Mouse (Mus musculus): ENCODE measurements around the gene Aco2. TPM values are rescaled to one million over a fixed set of nuclear protein-coding genes. Genes with fewer than 3 reads are reported as not detected.

Aco2 gene
- polyA plus RNA-seq, 1 experiment from 2014 or later, result 200 TPM

DNA sequence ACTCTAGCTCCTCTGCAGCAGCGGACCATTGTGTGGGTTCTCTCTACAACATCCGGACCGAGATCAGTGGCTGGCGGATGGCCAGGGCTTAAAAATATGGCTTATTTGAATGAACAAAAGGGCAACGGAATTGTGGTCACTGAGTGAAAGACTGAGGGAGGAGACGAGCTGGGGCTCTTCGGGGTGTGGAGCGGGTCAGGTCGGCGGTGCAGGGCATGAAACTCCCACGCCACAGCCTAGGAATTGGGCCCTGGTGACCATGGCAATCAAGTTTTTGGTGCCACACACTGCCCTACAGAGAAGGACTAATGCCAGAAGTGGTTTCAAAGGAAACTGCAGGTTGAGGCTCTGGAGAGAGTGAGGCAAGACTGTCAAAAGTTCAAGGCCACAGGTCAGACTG lies 56.2 kb downstream of the Aco2 start:
- Histone ChIP-seq H3K4me2 (ENCODE audit: low read depth) (no peak overlapping the region), H3K9me3 (ENCODE audit: control insufficient read depth, low read length) (no peaks in the 10 kb centered on the region), H3K4me1 (ENCODE audit: control insufficient read depth, insufficient read depth, low read length) (peaks cover 3% of the 10 kb centered on the region), H3K27me3 (ENCODE audit: control insufficient read depth, insufficient read depth, low read length) (no peaks in the 10 kb centered on the region), H3K9ac (ENCODE audit: low read length) (no peak overlapping the region), H3K27ac (ENCODE audit: low read depth, low read length) (no peak overlapping the region), H3K4me3 (ENCODE audit: low read depth, low read length) (no peak overlapping the region), H3K36me3 (ENCODE audit: control insufficient read depth, insufficient read depth, low read length) (no peaks in the 10 kb centered on the region)
- ATAC-seq (ENCODE audit: insufficient read depth, low FRiP score, low TSS enrichment) (no peak), DNase-seq (ENCODE audit: low spot score) (no peak)
- WGBS, result 63% methylated on average over 11 of the region's 11 CpGs

- no peak overlapping the region for H3K4me3 ChIP-seq (ENCODE audit: low read depth, low read length)
- no peak for DNase-seq (ENCODE audit: low spot score)
Measured at GRCm38 (mm10) chr15:81932951-81933470, 60.9 kb downstream of the Aco2 start.

GRCm38 (mm10) chr15:81933986-81934385 lies 61.9 kb downstream of the Aco2 start:
- Histone ChIP-seq H3K36me3 (ENCODE audit: control insufficient read depth, insufficient read depth, low read length) (no peaks in the 10 kb centered on the region), H3K4me2 (ENCODE audit: low read depth) (no peak overlapping the region), H3K4me1 (ENCODE audit: control insufficient read depth, insufficient read depth, low read length) (peaks cover 12% of the 10 kb centered on the region), H3K4me3 (ENCODE audit: low read depth, low read length) (no peak overlapping the region), H3K27ac (ENCODE audit: low read depth, low read length) (no peak overlapping the region), H3K9me3 (ENCODE audit: control insufficient read depth, low read length) (no peaks in the 10 kb centered on the region), H3K9ac (ENCODE audit: low read length) (no peak overlapping the region), H3K27me3 (ENCODE audit: control insufficient read depth, insufficient read depth, low read length) (no peaks in the 10 kb centered on the region)
- DNase-seq (ENCODE audit: low spot score) (no peak), ATAC-seq (ENCODE audit: insufficient read depth, low FRiP score, low TSS enrichment) (no peak)
- WGBS, result 90% methylated on average over 1 of the region's 1 CpGs

More at GRCm38 (mm10) chr15:81932951-81933470, 60.9 kb downstream of the Aco2 start:
- Histone ChIP-seq H3K36me3 (ENCODE audit: control insufficient read depth, insufficient read depth, low read length) (no peaks in the 10 kb centered on the region), H3K4me1 (ENCODE audit: control insufficient read depth, insufficient read depth, low read length) (peaks cover 12% of the 10 kb centered on the region), H3K9ac (ENCODE audit: low read length) (peak overlapping the region; percentile 31), H3K27me3 (ENCODE audit: control insufficient read depth, insufficient read depth, low read length) (no peaks in the 10 kb centered on the region), H3K27ac (ENCODE audit: low read depth, low read length) (no peak overlapping the region), H3K9me3 (ENCODE audit: control insufficient read depth, low read length) (no peaks in the 10 kb centered on the region), H3K4me2 (ENCODE audit: low read depth) (no peak overlapping the region)
- WGBS, result 30% methylated on average over 12 of the region's 12 CpGs
- ATAC-seq (ENCODE audit: insufficient read depth, low FRiP score, low TSS enrichment), result no peak

- H3K27me3 ChIP-seq (ENCODE audit: control insufficient read depth, insufficient read depth, low read length), result no peaks in the 10 kb centered on the region
- peak overlapping the region; percentile 39 for H3K4me2 ChIP-seq (ENCODE audit: low read depth)
- DNase-seq (ENCODE audit: low spot score), result no peak
- peak overlapping the region; percentile 40 for H3K4me3 ChIP-seq (ENCODE audit: low read depth, low read length)
- H3K4me1 ChIP-seq (ENCODE audit: control insufficient read depth, insufficient read depth, low read length), result peaks cover 12% of the 10 kb centered on the region
- H3K9ac ChIP-seq (ENCODE audit: low read length), result peak overlapping the region; percentile 8
- ATAC-seq (ENCODE audit: insufficient read depth, low FRiP score, low TSS enrichment), result no peak
- H3K36me3 ChIP-seq (ENCODE audit: control insufficient read depth, insufficient read depth, low read length), result no peaks in the 10 kb centered on the region
- H3K9me3 ChIP-seq (ENCODE audit: control insufficient read depth, low read length), result no peaks in the 10 kb centered on the region
- 52% methylated on average over 6 of the region's 7 CpGs for WGBS
- no peak overlapping the region for H3K27ac ChIP-seq (ENCODE audit: low read depth, low read length)
Measured at GRCm38 (mm10) chr15:81935869-81936637, 63.9 kb downstream of the Aco2 start.

DNA sequence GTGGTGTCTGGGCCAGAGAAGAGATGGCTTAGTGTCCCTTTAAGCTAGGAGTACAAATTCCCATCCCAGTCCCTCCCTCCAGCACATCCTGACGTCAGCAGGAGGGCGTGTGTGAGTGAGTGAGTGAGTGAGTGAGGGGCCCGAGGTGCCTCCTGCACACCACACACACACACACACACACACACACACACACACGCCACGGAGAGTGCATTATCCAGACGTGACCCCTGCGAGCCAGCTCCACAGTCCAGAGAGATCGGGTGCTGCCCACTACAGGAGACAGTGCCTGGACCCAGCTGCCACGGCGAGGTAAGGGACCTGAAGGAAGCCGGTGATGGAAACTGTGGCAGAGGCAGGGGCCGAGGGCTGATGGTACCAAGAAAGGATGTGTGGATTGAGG lies 64.6 kb downstream of the Aco2 start, which contains the start of gene Csdc2:
Gene Csdc2 (plus strand): TSS at position 81 of the 400 bp plus-strand sequence.
- WGBS, result under 1% methylated on average over 12 of the region's 12 CpGs
- H3K27me3 ChIP-seq (ENCODE audit: control insufficient read depth, insufficient read depth, low read length), result no peaks in the 10 kb centered on the region
- peak within 1 kb of the TSS; percentile 23 for H3K9ac ChIP-seq (ENCODE audit: low read length)
- peaks cover 12% of the 10 kb centered on the region for H3K4me1 ChIP-seq (ENCODE audit: control insufficient read depth, insufficient read depth, low read length)
- no peaks in the 10 kb centered on the region for H3K9me3 ChIP-seq (ENCODE audit: control insufficient read depth, low read length)
- H3K36me3 ChIP-seq (ENCODE audit: control insufficient read depth, insufficient read depth, low read length), result no peaks in the 10 kb centered on the region
- ATAC-seq (ENCODE audit: insufficient read depth, low FRiP score, low TSS enrichment) (peak; percentile 58; the same call in 1 of the 2 replicates), DNase-seq (ENCODE audit: low spot score) (peak; percentile 70)
- peak within 1 kb of the TSS; percentile 40 for H3K4me3 ChIP-seq (ENCODE audit: low read depth, low read length)
- H3K27ac ChIP-seq (ENCODE audit: low read depth, low read length), result peak within 1 kb of the TSS; percentile 29; the same call in 1 of the 2 replicates
- peak within 1 kb of the TSS; percentile 39 for H3K4me2 ChIP-seq (ENCODE audit: low read depth)

- DNase-seq (ENCODE audit: low spot score), result no peak
- ATAC-seq (ENCODE audit: insufficient read depth, low FRiP score, low TSS enrichment), result 0 out of 2 replicates have a peak, but pooled peaks have one; percentile 35
Measured at GRCm38 (mm10) chr15:81937098-81937972, 65.2 kb downstream of the Aco2 start.

GRCm38 (mm10) chr15:81938246-81938645 lies 66.1 kb downstream of the Aco2 start:
- no peak for ATAC-seq (ENCODE audit: insufficient read depth, low FRiP score, low TSS enrichment)
- no peak overlapping the region for H3K4me3 ChIP-seq (ENCODE audit: low read depth, low read length)

More at GRCm38 (mm10) chr15:81937098-81937972, 65.2 kb downstream of the Aco2 start:
- H3K4me2 ChIP-seq (ENCODE audit: low read depth), result peak overlapping the region; percentile 39
- H3K4me1 ChIP-seq (ENCODE audit: control insufficient read depth, insufficient read depth, low read length), result peaks cover 12% of the 10 kb centered on the region
- H3K9ac ChIP-seq (ENCODE audit: low read length), result peak overlapping the region; percentile 23
- no peaks in the 10 kb centered on the region for H3K9me3 ChIP-seq (ENCODE audit: control insufficient read depth, low read length)
- no peaks in the 10 kb centered on the region for H3K36me3 ChIP-seq (ENCODE audit: control insufficient read depth, insufficient read depth, low read length)
- H3K27me3 ChIP-seq (ENCODE audit: control insufficient read depth, insufficient read depth, low read length), result no peaks in the 10 kb centered on the region
- H3K4me3 ChIP-seq (ENCODE audit: low read depth, low read length), result peak overlapping the region; percentile 40
- 8% methylated on average over 18 of the region's 19 CpGs for WGBS
- peak overlapping the region; percentile 29; the same call in 1 of the 2 replicates for H3K27ac ChIP-seq (ENCODE audit: low read depth, low read length)

DNA sequence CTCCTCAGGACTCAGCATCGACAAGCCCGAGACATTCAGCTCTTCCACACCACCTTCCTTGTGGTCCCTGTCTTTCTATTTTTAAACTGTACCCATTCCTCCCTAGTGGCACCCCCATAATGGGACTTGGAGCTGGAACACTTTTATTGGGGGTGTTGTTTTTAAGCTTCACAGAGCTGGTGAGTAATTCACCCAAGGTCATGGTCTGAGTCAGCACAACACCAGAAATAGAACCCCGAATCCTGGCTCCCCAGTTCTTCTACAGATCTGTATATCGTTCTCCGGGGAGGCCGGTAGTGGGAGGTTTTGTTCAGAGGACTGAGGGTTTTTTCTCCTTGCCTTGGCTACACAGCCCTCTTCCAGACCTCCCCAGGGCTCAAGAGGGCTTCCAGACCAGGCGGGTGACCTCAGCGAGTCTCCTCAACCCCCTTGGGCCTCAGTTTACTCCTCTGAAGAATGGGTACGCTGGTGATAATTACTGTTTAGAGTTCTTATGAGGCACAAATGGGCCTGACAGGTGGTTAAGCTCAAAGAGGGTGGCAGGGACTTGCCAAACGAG lies 67.1 kb downstream of the Aco2 start:
- Histone ChIP-seq H3K9ac (ENCODE audit: low read length) (no peak overlapping the region), H3K4me2 (ENCODE audit: low read depth) (no peak overlapping the region), H3K4me3 (ENCODE audit: low read depth, low read length) (no peak overlapping the region), H3K36me3 (ENCODE audit: control insufficient read depth, insufficient read depth, low read length) (no peaks in the 10 kb centered on the region), H3K27ac (ENCODE audit: low read depth, low read length) (no peak overlapping the region), H3K4me1 (ENCODE audit: control insufficient read depth, insufficient read depth, low read length) (peaks cover 19% of the 10 kb centered on the region), H3K9me3 (ENCODE audit: control insufficient read depth, low read length) (no peaks in the 10 kb centered on the region), H3K27me3 (ENCODE audit: control insufficient read depth, insufficient read depth, low read length) (no peaks in the 10 kb centered on the region)
- 92% methylated on average over 10 of the region's 10 CpGs for WGBS
- no peak for ATAC-seq (ENCODE audit: insufficient read depth, low FRiP score, low TSS enrichment)
- no peak for DNase-seq (ENCODE audit: low spot score)

More at GRCm38 (mm10) chr15:81938246-81938645, 66.1 kb downstream of the Aco2 start:
- peak; percentile 57 for DNase-seq (ENCODE audit: low spot score)
- H3K9ac ChIP-seq (ENCODE audit: low read length), result no peak overlapping the region
- no peaks in the 10 kb centered on the region for H3K9me3 ChIP-seq (ENCODE audit: control insufficient read depth, low read length)
- no peaks in the 10 kb centered on the region for H3K36me3 ChIP-seq (ENCODE audit: control insufficient read depth, insufficient read depth, low read length)
- no peak overlapping the region for H3K27ac ChIP-seq (ENCODE audit: low read depth, low read length)
- H3K4me1 ChIP-seq (ENCODE audit: control insufficient read depth, insufficient read depth, low read length), result peaks cover 14% of the 10 kb centered on the region
- no peaks in the 10 kb centered on the region for H3K27me3 ChIP-seq (ENCODE audit: control insufficient read depth, insufficient read depth, low read length)
- WGBS, result 32% methylated on average over 2 of the region's 2 CpGs
- peak overlapping the region; percentile 39 for H3K4me2 ChIP-seq (ENCODE audit: low read depth)
